ENCODE assay signal across 23 mouse cellular contexts in the genomic region with DNA sequence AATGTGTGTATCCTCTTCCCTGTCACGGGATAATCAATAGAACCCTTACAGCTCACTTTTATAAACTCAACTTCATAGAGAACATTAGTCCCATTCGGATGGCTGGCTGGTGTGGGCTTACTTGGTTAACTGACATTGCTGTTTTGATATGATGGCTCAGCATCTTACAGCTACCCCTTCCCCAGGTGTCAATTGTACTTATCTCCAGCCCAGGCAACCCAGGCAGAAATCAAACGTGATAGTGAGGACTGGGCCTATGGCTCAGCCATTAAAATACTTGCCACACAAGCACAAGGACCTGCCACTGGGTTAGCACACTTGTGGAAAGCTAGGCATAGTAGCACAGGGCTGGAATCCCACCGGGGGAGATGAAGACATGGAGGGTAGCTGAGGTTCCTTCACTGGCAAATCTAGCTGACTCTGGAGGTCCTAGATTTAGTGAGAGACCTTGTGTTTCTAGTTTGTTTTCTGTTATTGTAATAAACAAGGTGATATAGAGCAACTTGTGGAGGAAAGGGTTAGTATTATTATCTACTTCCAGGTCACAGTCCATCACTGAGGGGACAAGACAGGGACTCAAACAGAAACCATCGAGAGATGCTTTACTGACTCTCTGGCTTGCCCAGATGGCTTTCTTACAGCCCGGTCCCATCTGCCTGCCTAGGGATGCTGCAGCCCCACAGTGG.
DNase-seq lines count a peak whose midpoint lies in the region; ATAC-seq and TF ChIP-seq lines count a peak whose summit lies in the region.
"Had no signal": no experiment of that assay in that cellular context is flagged by ENCODE, and none has a peak within 500 bp of the region (broad histone marks: within the 10 kb centered on the region; RNA-seq: fewer than 3 reads in every experiment).

No protein-coding gene starts in this region.

- no peak for TF ChIP-seq EP300 in stomach, postnatal 0 days (optimal IDR thresholded peaks at IDR 0.05)

- H3K4me1 ChIP-seq in kidney, embryonic 15.5 days, result peaks cover 23% of the 10 kb centered on the region
- peaks cover 69% of the 10 kb centered on the region for H3K4me1 ChIP-seq in liver, embryonic 15.5 days (replicated peaks)
- H3K4me1 ChIP-seq in stomach, postnatal 0 days (replicated peaks; ENCODE audit: control insufficient read depth, insufficient read depth), result no peaks in the 10 kb centered on the region; the same call in 1 of the 2 replicates
- no peaks in the 10 kb centered on the region for H3K4me1 ChIP-seq in neural tube, embryonic 15.5 days
- H3K4me1 ChIP-seq: embryonic facial prominence, embryonic 15.5 days had no signal

- no peak for TF ChIP-seq CTCF in stomach, postnatal 0 days (IDR thresholded peaks at IDR 0.05; ENCODE audit: low read depth)

- DNase-seq in kidney, adult 11 months, result no peak
- peak; percentile 80 for DNase-seq in A20 (ENCODE audit: low read depth, low spot score)
- DNase-seq in stomach, postnatal 0 days (ENCODE audit: low spot score), result no peak
- DNase-seq in left cerebral cortex, postnatal 25 days (ENCODE audit: low spot score in 2 of 2), result no peak
- DNase-seq: adrenal gland, postnatal 10 days; cerebellum, adult 11 months; cerebellum, adult 8-10 months; cerebellum, postnatal 14 days; gastrocnemius, postnatal 36 days; heart, adult 2 months; heart, postnatal 14 days had no signal

- 65% methylated on average over 6 of the region's 6 CpGs for WGBS in kidney, embryonic 15.5 days
- 62% methylated on average over 6 of the region's 6 CpGs for WGBS in liver, embryonic 15.5 days (ENCODE audit: insufficient replicate concordance)
- 61% methylated on average over 6 of the region's 6 CpGs for WGBS in stomach, postnatal 0 days
- WGBS in neural tube, embryonic 15.5 days, result 56% methylated on average over 6 of the region's 6 CpGs

- no peaks in the 10 kb centered on the region for H3K9me3 ChIP-seq in kidney, embryonic 15.5 days (replicated peaks)
- H3K9me3 ChIP-seq in liver, embryonic 15.5 days (replicated peaks), result no peaks in the 10 kb centered on the region
- H3K9me3 ChIP-seq in stomach, postnatal 0 days (ENCODE audit: control insufficient read depth, low read length), result no peaks in the 10 kb centered on the region
- no peaks in the 10 kb centered on the region for H3K9me3 ChIP-seq in neural tube, embryonic 15.5 days (replicated peaks)
- H3K9me3 ChIP-seq: embryonic facial prominence, embryonic 15.5 days; forebrain, embryonic 10.5 days; heart, embryonic 15.5 days; hindbrain, embryonic 10.5 days had no signal

- no peaks in the 10 kb centered on the region for H3K36me3 ChIP-seq in kidney, embryonic 15.5 days
- H3K36me3 ChIP-seq in liver, embryonic 15.5 days (replicated peaks), result no peaks in the 10 kb centered on the region
- no peaks in the 10 kb centered on the region for H3K36me3 ChIP-seq in stomach, postnatal 0 days (ENCODE audit: control insufficient read depth, insufficient read depth, low read length)
- H3K36me3 ChIP-seq in neural tube, embryonic 15.5 days, result no peaks in the 10 kb centered on the region
- H3K36me3 ChIP-seq: embryonic facial prominence, embryonic 15.5 days; forebrain, embryonic 10.5 days; G1E; heart, embryonic 15.5 days; hindbrain, embryonic 10.5 days had no signal

- no peaks in the 10 kb centered on the region for H3K27me3 ChIP-seq in kidney, embryonic 15.5 days
- H3K27me3 ChIP-seq in liver, embryonic 15.5 days, result no peaks in the 10 kb centered on the region
- no peaks in the 10 kb centered on the region for H3K27me3 ChIP-seq in stomach, postnatal 0 days (ENCODE audit: control insufficient read depth, insufficient read depth, low read length)
- H3K27me3 ChIP-seq in neural tube, embryonic 15.5 days (replicated peaks), result no peaks in the 10 kb centered on the region
- H3K27me3 ChIP-seq: embryonic facial prominence, embryonic 15.5 days; heart, embryonic 15.5 days had no signal

- no peak for ATAC-seq in kidney, embryonic 15.5 days (replicated peaks; ENCODE audit: low FRiP score)
- ATAC-seq in liver, embryonic 15.5 days (ENCODE audit: insufficient read depth), result no peak
- ATAC-seq in stomach, postnatal 0 days (ENCODE audit: low FRiP score, low TSS enrichment), result no peak
- ATAC-seq in neural tube, embryonic 15.5 days (ENCODE audit: low FRiP score), result no peak
- ATAC-seq: forebrain, embryonic 14.5 days had no signal

- intact Hi-C loops in left cerebral cortex, postnatal 25 days (cut with DNase I), result no loop called here

- H3K4me2 ChIP-seq in kidney, embryonic 15.5 days, result no peak overlapping the region
- H3K4me2 ChIP-seq in liver, embryonic 15.5 days, result no peak overlapping the region
- H3K4me2 ChIP-seq in stomach, postnatal 0 days (replicated peaks; ENCODE audit: low read depth), result no peak overlapping the region
- H3K4me2 ChIP-seq in neural tube, embryonic 15.5 days, result no peak overlapping the region
- H3K4me2 ChIP-seq: embryonic facial prominence, embryonic 15.5 days; heart, embryonic 11.5 days; heart, embryonic 15.5 days; hindbrain, embryonic 14.5 days had no signal

- no peak overlapping the region for H3K4me3 ChIP-seq in kidney, embryonic 15.5 days (replicated peaks)
- H3K4me3 ChIP-seq in liver, embryonic 15.5 days (replicated peaks), result no peak overlapping the region
- H3K4me3 ChIP-seq in stomach, postnatal 0 days (ENCODE audit: low read depth, low read length), result no peak overlapping the region
- H3K4me3 ChIP-seq in neural tube, embryonic 15.5 days (replicated peaks), result no peak overlapping the region
- H3K4me3 ChIP-seq: embryonic facial prominence, embryonic 15.5 days; erythroblast, embryonic 14.5 days; forebrain, embryonic 10.5 days; heart, adult 2 months; heart, embryonic 15.5 days; hindbrain, embryonic 10.5 days had no signal

- H3K27ac ChIP-seq in kidney, embryonic 15.5 days, result peak overlapping the region; percentile 20; the same call in 1 of the 2 replicates
- peak overlapping the region; percentile 19; the same call in 1 of the 2 replicates for H3K27ac ChIP-seq in liver, embryonic 15.5 days (replicated peaks)
- peak overlapping the region; percentile 30; the same call in 1 of the 2 replicates for H3K27ac ChIP-seq in stomach, postnatal 0 days (replicated peaks)
- H3K27ac ChIP-seq in neural tube, embryonic 15.5 days (replicated peaks), result no peak overlapping the region
- H3K27ac ChIP-seq: embryonic facial prominence, embryonic 15.5 days; forebrain, embryonic 10.5 days; heart, adult 2 months; heart, embryonic 15.5 days; hindbrain, embryonic 10.5 days; hindbrain, embryonic 14.5 days had no signal

- no peak overlapping the region for H3K9ac ChIP-seq in kidney, embryonic 15.5 days
- no peak overlapping the region for H3K9ac ChIP-seq in liver, embryonic 15.5 days
- no peak overlapping the region for H3K9ac ChIP-seq in stomach, postnatal 0 days (ENCODE audit: low read length)
- H3K9ac ChIP-seq in neural tube, embryonic 15.5 days (replicated peaks), result no peak overlapping the region
- H3K9ac ChIP-seq: embryonic facial prominence, embryonic 15.5 days; heart, embryonic 15.5 days; hindbrain, embryonic 14.5 days had no signal
